Mouse (Mus musculus): ENCODE data around the gene Chrng. TPM values are rescaled to one million over a fixed set of nuclear protein-coding genes. Genes with fewer than 3 reads are reported as not detected.

The Chrng gene
- not detected in 2 replicates for polyA plus RNA-seq (2012; rRNA removed)

DNA sequence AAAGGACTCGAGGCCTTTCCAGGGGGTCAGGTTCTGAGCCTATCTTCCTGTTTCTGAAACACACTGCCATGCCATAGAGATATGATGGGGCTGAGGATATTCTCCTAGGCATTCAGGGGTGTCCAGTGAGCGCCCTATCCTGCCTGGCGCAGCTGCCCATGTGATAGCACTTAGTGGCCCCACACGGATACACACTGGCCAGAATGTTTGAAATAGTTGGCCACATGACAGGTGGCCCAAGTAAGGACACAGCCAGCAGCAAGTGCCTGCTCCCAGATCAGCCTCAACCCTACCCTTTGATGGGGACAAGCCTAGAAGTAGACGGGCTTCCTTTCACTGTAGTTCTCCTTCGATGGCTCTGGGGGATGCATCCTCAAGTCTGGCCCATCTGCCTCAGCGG is at the start of gene Chrng:
Gene Chrng, plus strand, starts transcription at position 193 of the 400 bp plus-strand sequence.
- no peak for DNase-seq (ENCODE audit: low spot score)

DNA sequence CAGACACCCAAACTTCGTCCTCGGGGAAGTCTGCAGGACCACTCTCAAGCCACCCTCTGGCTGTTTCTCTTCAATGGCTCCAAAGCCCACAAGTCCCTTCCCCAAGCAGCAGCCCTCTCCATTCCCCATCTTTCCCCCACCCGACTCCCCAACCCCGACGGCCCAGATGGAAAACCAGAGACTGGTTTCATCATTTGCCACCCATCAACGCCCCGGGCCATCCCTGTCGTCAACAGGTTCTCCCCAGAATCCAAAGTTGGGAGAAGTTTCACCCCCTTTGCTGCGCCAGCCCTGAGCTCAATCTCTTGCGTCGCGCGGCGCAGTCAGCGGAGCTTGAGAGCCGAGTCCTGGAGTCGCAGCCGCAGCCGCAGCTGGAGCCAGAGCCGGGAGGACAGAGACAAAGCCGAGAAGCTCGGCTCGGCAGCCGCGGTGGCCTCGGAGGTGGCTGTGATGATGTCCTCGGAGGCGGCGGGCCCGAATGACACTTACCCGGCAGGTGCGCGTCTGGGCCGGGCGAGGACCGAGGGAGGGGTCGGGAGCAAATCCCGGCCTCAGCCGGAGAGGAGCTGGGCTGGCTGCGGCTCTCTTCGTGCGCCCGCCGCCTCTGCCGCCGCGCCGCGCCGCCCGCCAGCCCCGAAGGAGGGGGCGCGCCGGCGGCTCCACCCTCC is 48.8 kb upstream of the Chrng start:
- no peak for DNase-seq (ENCODE audit: low spot score)

DNA sequence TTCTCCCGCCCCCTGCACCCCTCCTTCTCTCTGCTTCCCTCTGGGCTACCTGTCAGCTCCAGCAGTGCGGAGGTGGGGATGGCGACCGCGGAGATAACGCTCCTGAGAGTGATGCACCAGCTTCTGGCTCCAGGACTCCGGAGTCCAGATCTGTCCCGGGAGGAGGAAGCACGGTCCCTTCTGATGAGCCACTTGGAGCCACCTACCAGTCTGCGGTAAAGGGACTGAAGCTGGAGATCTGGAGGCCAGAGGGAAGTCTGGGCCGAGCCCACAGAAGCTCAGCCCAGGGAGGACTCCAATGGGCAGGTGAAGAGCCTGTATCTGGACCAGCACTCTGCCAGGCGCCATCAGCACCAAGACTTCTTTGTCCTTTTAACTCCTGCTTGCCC is 48.3 kb upstream of the Chrng start, which contains the start of gene Ecel1:
Gene Ecel1, minus strand, starts transcription at position 323 of the 389 bp plus-strand sequence.
- no peak for DNase-seq (ENCODE audit: low spot score)

DNA sequence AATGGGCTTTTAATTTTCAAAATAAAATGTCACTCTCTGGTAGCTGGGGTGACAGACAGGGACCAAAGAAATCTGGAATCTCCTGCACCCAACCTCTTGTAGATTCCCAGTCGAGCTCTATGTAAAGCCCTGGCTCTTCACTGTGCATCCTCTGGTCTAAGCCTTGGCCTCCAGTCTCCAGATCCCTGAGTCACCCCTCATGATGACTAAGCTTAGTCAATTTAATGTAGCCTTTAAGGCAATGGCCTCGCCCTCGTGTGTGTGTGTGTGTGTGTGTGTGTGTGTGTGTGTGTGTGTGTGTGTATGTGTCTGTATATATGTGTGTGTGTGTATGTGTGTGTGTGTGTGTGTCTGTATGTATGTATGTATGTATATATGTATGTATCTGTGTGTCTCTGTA is 45.1 kb upstream of the Chrng start:
- DNase-seq (ENCODE audit: low spot score) = no peak

DNA sequence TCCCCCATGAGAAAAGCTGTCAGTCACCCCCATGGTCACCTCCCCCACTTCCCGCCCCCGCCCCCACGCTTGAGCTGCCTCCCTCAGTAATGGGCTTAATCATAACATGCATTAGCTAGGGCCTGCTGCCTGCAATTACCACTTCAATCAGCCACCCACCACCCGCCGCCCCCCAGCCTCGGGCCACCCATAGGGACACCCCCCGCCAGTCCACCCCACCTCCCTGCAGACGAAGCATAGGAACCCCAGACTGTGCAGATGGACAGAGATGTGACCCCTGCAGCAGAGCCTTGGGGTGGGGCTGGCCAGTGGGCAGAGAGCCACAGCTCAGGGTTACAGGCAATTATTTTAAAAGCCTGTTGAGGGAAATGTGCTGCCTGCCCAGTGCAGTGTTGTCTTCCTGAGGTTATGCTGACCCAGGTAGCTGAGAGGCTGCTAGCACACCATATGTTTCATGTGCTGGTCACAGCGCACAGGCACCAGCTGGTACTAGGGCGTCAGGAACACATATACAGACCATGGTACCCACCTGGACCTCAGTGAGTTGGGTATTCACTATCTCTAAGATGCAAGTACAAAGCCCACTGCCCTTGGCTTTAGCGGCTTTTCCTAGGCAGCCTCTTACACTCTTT is 40.2 kb upstream of the Chrng start:
- DNase-seq (ENCODE audit: low spot score) = no peak

DNA sequence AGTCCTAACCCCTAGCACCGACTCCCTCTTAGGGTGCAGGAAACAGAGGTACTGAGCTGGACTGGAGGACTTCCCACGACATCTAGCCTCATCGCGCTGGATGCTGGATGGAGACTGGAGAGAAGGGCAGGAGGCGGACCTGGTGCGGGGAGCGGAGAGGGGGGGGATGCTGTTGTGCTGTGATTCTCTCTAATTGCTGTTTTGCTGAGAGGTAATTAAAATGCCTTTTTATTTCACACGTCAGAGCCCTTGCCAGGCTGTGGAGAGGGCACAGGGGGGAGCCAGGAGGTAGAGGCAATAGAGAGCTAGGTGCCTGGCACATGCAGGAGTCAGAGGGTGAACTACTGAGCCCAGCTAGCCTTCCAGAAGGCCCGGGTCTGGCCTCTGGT is 39.7 kb upstream of the Chrng start:
- no peak for DNase-seq (ENCODE audit: low spot score)

DNA sequence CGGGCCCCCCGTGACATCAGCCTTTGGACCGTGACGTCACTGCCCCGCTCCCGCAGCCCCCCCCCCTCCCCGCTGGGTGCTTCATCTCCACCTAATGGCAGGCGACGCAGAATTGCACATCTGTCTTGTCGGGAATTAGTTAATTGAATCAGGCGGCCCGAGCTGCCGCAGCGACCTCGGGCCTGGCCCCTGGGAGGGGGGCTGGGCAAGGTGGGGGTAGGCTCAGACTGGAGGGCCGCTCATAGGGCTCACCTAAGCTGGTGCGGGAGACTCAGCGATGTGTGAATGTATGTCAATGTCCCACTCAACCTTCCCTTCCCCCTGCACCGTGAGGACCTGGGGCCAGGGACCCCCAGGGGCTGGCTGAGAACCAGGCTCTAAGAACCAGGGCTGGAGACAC is 34.0 kb upstream of the Chrng start:
- DNase-seq (ENCODE audit: low spot score) = no peak

DNA sequence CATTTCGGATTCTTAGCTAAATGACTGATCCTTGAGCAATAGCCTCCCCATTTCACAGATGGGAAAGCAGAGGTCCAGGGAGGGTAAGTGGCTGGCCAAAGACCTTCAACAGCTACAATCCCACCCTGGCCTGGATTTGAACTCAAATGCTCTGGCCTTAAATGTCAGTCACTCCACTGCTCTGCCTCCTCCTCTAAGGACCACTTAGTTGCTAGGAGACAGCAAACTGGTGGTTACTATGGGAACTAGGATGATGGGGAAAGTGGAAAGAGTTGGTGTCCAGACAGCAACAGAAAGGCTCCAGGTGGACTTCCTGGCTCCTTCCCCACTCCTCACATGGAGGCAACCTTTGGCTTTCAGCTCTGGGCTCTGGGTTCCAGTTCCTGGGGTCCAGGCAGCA is 33.1 kb upstream of the Chrng start:
- no peak for DNase-seq (ENCODE audit: low spot score)

DNA sequence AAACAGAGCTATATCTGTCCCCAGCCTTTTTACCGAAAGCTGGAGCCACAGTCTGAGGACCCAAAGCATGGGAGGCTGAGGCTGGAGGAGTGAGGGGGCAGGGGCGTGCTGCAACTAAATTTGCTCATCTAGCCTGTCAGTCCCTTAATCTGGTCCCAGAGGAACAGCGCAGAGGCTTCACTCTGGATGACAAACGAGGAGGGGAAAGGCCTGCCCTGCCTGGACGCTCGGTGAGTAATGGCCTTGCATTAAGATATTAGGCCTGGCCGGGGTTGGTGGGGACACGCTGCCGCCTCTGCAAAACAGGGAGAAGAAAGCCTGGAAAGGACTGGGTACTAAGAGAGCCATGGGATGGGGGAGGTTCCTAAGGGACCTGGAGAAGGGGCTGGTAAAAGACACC is 32.1 kb upstream of the Chrng start:
- DNase-seq (ENCODE audit: low spot score) = no peak

DNA sequence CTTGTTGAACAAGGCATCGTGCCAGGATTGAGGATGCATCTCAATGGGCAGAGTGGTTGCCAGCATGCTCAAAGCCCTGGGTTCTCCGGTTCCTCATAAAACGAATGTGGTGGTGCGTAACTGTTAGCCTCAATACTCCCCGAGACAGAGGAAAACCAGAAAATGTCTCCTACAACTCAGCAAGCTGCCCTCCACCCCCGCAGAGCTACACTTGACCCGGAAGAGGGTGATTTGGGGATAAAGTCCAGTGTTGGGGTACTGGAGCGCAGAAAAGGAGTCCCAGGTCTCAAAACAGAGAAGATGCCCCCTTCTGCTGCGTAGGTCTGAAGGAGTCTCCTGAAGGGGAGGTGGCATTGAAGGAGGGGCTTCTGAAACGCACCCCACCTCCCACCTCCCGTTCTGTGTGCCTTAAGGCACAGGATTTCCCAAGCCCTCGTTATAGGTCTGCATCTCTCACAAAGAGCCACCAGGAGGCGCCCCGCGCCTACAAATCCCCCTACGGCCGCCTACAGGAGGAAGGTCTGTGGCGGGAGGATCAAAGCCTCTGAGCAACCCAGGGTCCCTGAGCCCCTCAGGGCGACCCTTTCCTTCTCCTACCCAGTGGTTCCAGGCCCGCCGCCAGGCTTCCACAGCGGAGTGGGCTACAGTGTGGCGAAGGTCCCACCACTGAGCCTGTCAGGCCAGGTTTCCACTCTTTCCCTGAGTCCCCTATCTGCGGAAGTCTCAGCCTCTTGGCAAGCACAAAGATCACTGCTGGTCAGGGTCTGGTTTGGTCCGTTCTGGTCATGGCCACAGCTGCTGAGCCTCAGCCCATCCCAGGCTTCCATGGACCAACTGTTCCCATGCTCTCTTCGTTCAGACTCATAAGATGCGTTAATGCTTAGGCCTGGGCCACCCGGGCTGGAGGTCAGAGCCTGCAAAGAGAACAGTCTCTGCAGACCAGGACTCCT is 30.2 kb upstream of the Chrng start:
- peak; percentile 42 for DNase-seq (ENCODE audit: low spot score)

DNA sequence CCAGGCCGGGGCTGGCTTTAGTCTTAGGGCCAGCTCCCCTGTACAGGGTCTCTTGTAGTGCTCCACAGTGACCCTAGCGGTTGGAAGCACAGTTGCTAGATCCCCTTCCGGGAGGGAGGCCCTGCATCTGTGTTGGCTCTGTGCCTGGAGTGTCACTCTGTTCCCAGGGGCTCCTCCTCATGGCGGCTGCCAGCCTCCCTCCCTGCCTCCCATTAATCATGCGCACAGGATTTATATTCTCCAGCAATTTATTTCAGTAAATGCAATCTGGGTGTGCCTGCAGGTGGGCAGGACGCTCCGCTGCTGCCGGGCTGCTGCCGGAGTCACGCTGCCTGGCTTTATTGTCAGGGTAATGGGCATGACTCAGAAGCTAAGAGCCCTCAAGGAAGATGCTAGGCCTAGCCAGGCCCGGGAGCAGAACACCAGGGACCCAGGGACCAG is 28.6 kb upstream of the Chrng start:
- no peak for DNase-seq (ENCODE audit: low spot score)

DNA sequence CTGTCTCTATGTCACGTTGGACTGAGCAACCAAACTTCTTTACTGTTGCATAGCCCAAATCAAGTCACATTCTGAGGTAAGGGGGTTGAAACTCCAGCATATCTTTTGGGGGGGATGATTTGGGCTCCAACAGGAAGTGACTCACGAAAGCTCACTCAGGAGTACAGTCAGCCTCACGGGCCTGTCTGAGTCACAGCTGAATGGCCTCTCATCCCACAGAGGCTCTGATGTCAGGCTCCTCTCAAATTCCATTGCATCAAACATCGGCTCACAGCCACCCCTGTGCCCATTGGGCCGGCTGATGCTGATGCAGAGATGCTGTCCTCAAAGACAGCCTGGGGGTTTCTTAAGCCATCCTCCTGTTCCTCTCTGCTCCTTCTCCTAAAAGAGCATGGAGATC is 23.6 kb upstream of the Chrng start:
- DNase-seq (ENCODE audit: low spot score) = no peak

DNA sequence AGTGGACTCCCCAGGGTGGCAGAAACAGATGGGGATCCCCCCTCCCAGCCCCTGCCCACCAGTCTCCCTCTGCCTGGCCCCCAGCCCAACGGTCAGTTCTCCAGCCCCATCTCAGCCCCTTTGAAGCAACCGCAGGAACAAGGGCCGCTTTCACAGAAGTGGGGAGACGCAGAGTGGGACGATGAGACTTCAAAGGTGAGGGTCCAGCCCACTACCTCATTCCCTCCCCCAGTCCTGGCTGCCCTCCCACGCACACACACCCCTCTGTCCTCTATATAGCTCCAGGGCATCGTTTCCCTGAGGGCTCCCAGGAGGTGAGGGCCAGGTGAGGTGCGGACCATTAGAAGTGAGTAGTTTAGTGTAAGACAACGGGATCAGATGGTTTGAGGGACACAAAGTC is 21.4 kb upstream of the Chrng start, which contains the start of gene Prss56:
Gene Prss56, plus strand, starts transcription at position 301 of the 400 bp plus-strand sequence.
- no peak for DNase-seq (ENCODE audit: low spot score)

DNA sequence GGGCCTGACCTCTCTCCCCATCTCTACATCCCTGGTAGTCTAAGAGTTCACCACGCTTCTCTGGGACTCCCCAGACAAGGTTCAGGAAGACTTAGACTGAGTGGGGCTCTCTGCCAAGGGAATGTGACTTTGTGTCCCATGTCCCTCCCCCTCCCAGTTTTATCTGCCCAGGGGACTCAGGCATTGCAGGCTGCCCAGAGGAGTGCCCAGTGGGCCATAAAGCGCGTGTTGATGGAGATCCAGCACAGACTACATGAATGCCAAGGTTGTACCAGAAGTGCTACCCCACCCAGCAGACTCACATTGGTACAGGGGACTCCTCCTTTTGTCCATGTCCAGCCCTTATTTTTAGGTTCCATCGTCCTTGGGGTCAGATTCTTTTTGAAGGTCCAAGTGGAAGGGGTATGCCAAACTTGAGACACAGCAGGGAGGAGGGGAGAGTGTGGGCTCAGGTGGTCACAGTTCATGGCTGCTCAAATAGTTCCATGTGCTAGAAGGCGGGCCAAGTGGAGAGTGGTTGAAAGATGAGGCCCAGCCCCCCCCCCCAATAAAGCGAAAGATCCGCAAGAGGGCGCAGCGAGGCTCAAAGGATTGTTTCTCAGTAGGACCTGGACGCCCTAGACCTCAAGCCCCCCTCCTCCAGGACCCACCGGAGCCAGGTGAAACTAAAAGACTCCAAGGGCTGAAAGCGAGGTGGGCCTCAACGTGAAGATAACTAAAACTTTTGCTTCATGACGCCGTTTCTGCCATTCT is 20.3 kb upstream of the Chrng start:
- DNase-seq (ENCODE audit: low spot score) = no peak

DNA sequence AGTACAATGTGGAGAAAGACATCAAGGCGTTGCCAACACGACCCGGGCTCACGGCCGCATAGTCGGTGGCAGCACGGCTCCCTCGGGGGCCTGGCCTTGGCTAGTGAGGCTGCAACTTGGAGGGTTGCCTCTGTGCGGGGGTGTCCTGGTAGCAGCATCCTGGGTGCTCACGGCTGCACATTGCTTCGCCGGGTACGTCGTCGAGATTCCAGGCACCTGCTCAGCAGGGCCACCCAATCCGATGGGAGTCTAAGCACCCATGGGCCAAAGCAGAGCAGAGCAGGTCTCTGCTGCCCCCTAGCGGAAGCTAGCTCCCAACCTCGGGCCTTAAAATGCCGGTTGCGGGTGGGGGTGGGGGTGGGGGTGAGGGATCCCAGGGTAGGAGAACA is 19.7 kb upstream of the Chrng start:
- peak; percentile 45 for DNase-seq (ENCODE audit: low spot score)

DNA sequence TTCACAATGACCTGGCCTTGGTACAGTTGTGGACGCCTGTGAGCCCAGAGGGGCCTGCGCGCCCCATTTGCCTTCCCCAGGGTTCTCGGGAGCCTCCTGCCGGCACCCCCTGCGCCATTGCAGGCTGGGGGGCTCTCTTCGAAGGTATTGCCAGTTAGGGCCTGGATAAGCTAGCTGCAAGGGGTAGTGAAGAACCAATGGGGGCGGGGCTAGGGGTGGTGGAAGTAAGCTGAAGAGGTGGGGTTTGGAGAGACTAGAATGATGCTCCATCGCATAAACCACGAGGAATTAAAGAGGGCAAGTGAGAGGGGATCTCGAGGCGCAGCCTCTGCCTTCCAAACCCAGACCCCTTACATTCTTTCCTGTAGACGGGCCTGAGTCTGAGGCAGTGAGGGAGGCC is 18.9 kb upstream of the Chrng start:
- no peak for DNase-seq (ENCODE audit: low spot score)

DNA sequence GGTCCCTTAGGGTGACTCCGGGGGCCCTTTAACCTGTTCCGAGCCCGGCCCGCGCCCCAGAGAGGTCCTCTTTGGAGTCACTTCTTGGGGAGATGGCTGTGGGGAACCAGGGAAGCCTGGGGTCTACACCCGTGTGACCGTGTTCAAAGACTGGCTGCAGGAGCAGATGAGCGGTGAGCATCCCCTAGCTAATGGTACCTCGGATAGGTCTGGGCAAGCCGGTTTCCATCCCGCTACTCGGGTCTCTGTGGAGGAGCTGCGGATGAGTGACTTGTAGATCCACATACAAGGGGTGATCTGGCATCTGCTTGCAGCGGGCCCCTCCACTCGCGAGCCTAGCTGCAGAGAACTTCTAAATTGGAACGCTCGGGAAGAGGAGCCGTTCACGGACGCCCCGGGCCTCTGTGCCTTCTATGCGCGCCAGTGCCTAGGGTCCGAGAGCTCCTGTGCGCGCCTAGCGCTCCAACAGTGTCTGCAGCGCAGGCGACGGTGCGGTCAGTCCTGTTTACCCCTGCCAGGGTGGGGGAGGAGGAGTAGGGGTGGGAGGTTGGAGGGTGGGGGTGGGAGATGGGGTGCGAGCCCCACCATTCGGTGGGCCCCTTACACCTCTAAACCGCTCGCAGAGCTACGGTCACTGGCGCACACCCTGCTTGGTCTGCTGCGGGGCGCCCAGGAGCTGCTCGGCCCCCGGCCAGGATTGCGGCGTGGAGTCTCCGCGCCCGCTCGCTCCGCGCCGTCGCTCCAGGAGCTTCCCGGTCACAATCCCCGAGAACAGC is 18.0 kb upstream of the Chrng start:
- DNase-seq (ENCODE audit: low spot score) = no peak

DNA sequence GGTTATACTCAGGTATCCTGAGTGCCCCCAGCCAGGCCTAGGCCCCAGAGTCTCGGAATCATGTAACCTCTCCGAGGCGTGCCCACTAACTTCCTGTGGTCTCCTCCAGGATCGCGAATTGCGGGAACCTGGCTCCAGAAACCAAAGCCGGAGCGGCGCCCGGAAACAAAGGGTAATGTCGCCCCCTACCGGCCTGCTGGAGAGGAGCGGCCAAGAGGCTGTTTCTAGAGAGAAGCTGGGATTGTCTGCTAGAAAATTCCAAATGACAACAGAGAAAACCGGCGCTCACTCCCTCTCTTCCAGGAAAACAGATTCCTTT is 17.5 kb upstream of the Chrng start:
- peak; percentile 48 for DNase-seq (ENCODE audit: low spot score)

DNA sequence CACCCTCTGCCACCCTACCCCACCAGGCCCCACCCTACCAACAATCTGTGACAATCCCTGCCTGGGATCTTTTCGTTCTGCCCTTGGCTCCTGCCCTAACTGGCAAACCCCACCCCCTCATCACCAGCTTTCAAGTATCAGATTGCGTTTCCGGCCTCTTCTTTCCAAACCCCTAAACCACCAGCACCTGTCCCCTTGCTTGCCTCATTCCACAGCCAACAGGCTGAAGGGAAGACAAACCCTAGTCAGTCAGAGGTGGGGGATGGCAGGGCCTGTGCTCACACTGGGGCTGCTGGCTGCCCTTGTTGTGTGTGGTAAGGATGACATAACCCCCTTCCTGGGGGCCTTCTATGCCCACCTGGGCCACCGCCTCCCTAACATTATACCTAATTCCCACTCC is 14.0 kb upstream of the Chrng start, which contains the start of gene Chrnd:
Gene Chrnd, plus strand, starts transcription at position 179 of the 400 bp plus-strand sequence.
- DNase-seq (ENCODE audit: low spot score) = no peak

DNA sequence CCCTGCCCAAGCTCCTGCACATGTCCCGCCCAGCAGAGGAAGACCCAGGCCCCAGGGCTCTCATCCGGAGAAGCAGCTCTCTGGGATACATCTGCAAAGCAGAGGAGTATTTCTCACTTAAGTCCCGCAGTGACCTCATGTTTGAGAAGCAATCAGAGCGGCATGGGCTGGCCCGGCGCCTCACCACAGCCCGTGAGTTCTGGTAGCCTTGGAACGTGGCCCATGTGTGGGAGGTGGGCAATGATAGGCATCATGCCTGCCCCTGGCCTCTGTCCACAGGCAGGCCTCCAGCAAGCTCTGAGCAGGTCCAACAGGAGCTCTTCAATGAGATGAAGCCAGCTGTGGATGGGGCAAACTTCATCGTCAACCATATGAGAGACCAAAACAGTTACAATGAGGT is 7.2 kb upstream of the Chrng start:
- DNase-seq (ENCODE audit: low spot score) = no peak
